In the genomic region with DNA sequence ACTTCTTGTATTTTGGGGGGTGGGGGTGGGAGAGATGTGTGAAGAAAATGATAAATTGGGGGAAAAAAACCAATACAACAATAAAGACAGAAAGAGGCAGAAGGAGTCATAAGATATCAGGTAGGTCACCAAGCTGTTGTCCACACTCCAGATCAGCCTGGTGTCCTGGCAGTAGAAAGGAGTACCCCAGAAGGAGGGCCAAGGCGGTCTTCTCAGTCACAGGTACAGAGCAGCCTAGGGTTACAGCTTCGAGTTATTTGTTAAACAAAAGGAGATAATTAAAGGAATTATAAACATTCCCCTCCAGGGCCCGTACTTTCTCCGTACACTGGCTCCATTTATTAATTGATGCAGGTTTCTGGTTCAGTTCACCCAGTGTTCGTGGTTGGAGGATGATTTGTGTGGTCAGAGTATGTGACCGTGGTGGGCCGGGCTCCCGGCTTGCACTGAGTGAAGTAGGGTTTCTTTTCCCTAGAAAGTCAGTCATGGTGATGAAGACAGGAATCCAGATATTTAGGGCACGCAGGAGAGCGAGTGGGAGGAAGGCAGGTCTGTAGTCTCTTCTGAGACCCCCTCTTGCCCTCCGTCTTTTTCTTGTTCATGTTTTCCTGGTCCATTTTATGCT, we compare ENCODE assay signal across 16 mouse cellular contexts.
DNase-seq lines count a peak whose midpoint lies in the region; ATAC-seq lines count a peak whose summit lies in the region.
"Had no signal": no experiment of that assay in that cellular context is flagged by ENCODE, and none has a peak within 500 bp of the region (broad histone marks: within the 10 kb centered on the region; RNA-seq: fewer than 3 reads in every experiment).

No protein-coding gene starts in this region.

- peaks cover 13% of the 10 kb centered on the region; the same call in 1 of the 2 replicates for H3K4me1 ChIP-seq in midbrain, embryonic 10.5 days
- no peaks in the 10 kb centered on the region for H3K4me1 ChIP-seq in midbrain, embryonic 16.5 days (ENCODE audit: control insufficient read depth, insufficient read depth, low read length)
- peaks cover 17% of the 10 kb centered on the region for H3K4me1 ChIP-seq in forebrain, embryonic 15.5 days
- peaks cover 7% of the 10 kb centered on the region for H3K4me1 ChIP-seq in hindbrain, embryonic 16.5 days (ENCODE audit: control insufficient read depth, insufficient read depth, low read depth, low read length)
- H3K4me1 ChIP-seq: heart, embryonic 15.5 days; megakaryocyte, embryonic 14.5 days had no signal

- H3K4me3 ChIP-seq in midbrain, embryonic 10.5 days = no peak overlapping the region
- H3K4me3 ChIP-seq in midbrain, embryonic 16.5 days (ENCODE audit: low read depth, low read length) = no peak overlapping the region
- no peak overlapping the region for H3K4me3 ChIP-seq in forebrain, embryonic 15.5 days
- H3K4me3 ChIP-seq in hindbrain, embryonic 16.5 days (ENCODE audit: low read length) = no peak overlapping the region
- H3K4me3 ChIP-seq: embryonic facial prominence, embryonic 15.5 days; heart, embryonic 15.5 days; left cerebral cortex, adult 2 months; megakaryocyte, embryonic 14.5 days had no signal

- no peaks in the 10 kb centered on the region for H3K36me3 ChIP-seq in midbrain, embryonic 10.5 days
- no peaks in the 10 kb centered on the region for H3K36me3 ChIP-seq in midbrain, embryonic 16.5 days (ENCODE audit: control insufficient read depth, insufficient read depth, low read length)
- H3K36me3 ChIP-seq in forebrain, embryonic 15.5 days = no peaks in the 10 kb centered on the region
- no peaks in the 10 kb centered on the region for H3K36me3 ChIP-seq in hindbrain, embryonic 16.5 days (ENCODE audit: control insufficient read depth, insufficient read depth, low read length)
- H3K36me3 ChIP-seq: embryonic facial prominence, embryonic 15.5 days; heart, embryonic 15.5 days had no signal

- peak overlapping the region; percentile 53; the same call in 1 of the 2 replicates for H3K27ac ChIP-seq in midbrain, embryonic 10.5 days (replicated peaks)
- no peak overlapping the region for H3K27ac ChIP-seq in midbrain, embryonic 16.5 days (ENCODE audit: low read length)
- peak overlapping the region; percentile 83 for H3K27ac ChIP-seq in forebrain, embryonic 15.5 days (replicated peaks)
- peak overlapping the region; percentile 6 for H3K27ac ChIP-seq in hindbrain, embryonic 16.5 days (ENCODE audit: low read depth, low read length)
- H3K27ac ChIP-seq: embryonic facial prominence, embryonic 15.5 days; heart, embryonic 15.5 days; kidney, postnatal 0 days; left cerebral cortex, adult 2 months had no signal

- H3K27me3 ChIP-seq in midbrain, embryonic 10.5 days (ENCODE audit: low read depth, poor library complexity, severe bottlenecking) = no peaks in the 10 kb centered on the region
- H3K27me3 ChIP-seq in midbrain, embryonic 16.5 days (ENCODE audit: control insufficient read depth, insufficient read depth, low read depth, low read length) = no peaks in the 10 kb centered on the region
- no peaks in the 10 kb centered on the region for H3K27me3 ChIP-seq in forebrain, embryonic 15.5 days
- H3K27me3 ChIP-seq in hindbrain, embryonic 16.5 days (replicated peaks; ENCODE audit: control insufficient read depth, insufficient read depth, low read length) = no peaks in the 10 kb centered on the region
- H3K27me3 ChIP-seq: embryonic facial prominence, embryonic 15.5 days; heart, embryonic 15.5 days; megakaryocyte, embryonic 14.5 days had no signal

- H3K9ac ChIP-seq in midbrain, embryonic 16.5 days (ENCODE audit: low read depth, low read length) = no peak overlapping the region
- no peak overlapping the region for H3K9ac ChIP-seq in forebrain, embryonic 15.5 days (replicated peaks)
- no peak overlapping the region for H3K9ac ChIP-seq in hindbrain, embryonic 16.5 days (ENCODE audit: low read depth, low read length)
- H3K9ac ChIP-seq: embryonic facial prominence, embryonic 15.5 days; heart, embryonic 15.5 days had no signal

- H3K9me3 ChIP-seq in midbrain, embryonic 10.5 days (replicated peaks) = no peaks in the 10 kb centered on the region
- H3K9me3 ChIP-seq in midbrain, embryonic 16.5 days (replicated peaks; ENCODE audit: control insufficient read depth, low read length, poor library complexity, severe bottlenecking) = no peaks in the 10 kb centered on the region
- no peaks in the 10 kb centered on the region for H3K9me3 ChIP-seq in forebrain, embryonic 15.5 days
- no peaks in the 10 kb centered on the region for H3K9me3 ChIP-seq in hindbrain, embryonic 16.5 days (ENCODE audit: control insufficient read depth, low read length)
- H3K9me3 ChIP-seq: embryonic facial prominence, embryonic 15.5 days; heart, embryonic 15.5 days; megakaryocyte, embryonic 14.5 days had no signal

- WGBS in midbrain, embryonic 10.5 days = 82% methylated on average over 11 of the region's 11 CpGs
- 62% methylated on average over 11 of the region's 11 CpGs for WGBS in midbrain, embryonic 16.5 days
- 33% methylated on average over 11 of the region's 11 CpGs for WGBS in forebrain, embryonic 15.5 days
- 38% methylated on average over 11 of the region's 11 CpGs for WGBS in hindbrain, embryonic 16.5 days

- DNase-seq in midbrain, embryonic 10.5 days (ENCODE audit: low spot score) = no peak
- DNase-seq in retina, postnatal 7 days (ENCODE audit: low read depth, low spot score) = peak; percentile 2
- no peak for DNase-seq in kidney, adult 11 months
- no peak for DNase-seq in adrenal gland, postnatal 14 days
- DNase-seq: adrenal gland, postnatal 25 days; thymus, postnatal 4 days had no signal

- no peak overlapping the region for H3K4me2 ChIP-seq in midbrain, embryonic 16.5 days (ENCODE audit: low read length)
- no peak overlapping the region for H3K4me2 ChIP-seq in forebrain, embryonic 15.5 days (replicated peaks)
- H3K4me2 ChIP-seq in hindbrain, embryonic 16.5 days (ENCODE audit: low read length) = peak overlapping the region; percentile 31; the same call in 1 of the 2 replicates
- H3K4me2 ChIP-seq: embryonic facial prominence, embryonic 15.5 days; heart, embryonic 15.5 days; liver, embryonic 11.5 days had no signal

- ATAC-seq in midbrain, embryonic 16.5 days = no peak
- peak; percentile 56 for ATAC-seq in forebrain, embryonic 15.5 days (replicated peaks)
- peak; percentile 58 for ATAC-seq in hindbrain, embryonic 16.5 days
- ATAC-seq: inflammation-experienced regulatory T-cells, adult 6 months had no signal
